Mouse (Mus musculus): Measurements from ENCODE around the gene Gm20817. TPM values are rescaled to one million over a fixed set of nuclear protein-coding genes. Genes with fewer than 3 reads are reported as not detected.
"Not testable (repeated sequence)": the region's sequence is repeated elsewhere in the genome, so short reads cannot be mapped to it uniquely, and the experiment has no call there.

Gm20817 gene
- not detected in 2 replicates for total RNA-seq (2017)

DNA sequence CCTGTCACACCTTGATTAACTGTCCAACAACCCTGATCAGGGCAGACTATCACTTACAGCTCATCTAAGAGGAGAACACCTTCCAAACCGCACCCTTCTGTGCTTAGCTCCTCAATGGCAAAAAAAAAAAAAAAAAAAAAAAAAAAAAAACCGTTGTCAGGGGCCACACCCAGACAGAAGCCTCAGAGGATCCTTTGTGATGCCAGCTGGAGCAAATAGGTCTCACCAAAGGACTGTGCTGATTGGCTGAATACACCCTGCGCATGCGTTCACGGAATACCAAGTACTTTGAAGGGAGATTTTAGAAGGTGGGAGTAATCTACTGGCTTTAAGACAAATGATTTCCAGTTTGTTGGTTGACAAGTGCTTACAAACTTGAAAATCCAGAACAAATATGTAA is at the start of gene Gm20817:
Gm20817 (minus strand) TSS at position 101 of the 400 bp plus-strand sequence.
- not testable (repeated sequence) for ATAC-seq (ENCODE audit: extremely low read depth, insufficient number of reproducible peaks, low FRiP score, poor library complexity, severe bottlenecking)

Measured in neutrophil, adult 5-6 weeks (primary cell).